Mouse (Mus musculus) midbrain, embryonic 16.5 days (tissue): ENCODE data around the gene Mmp19. TPM values are rescaled to one million over a fixed set of nuclear protein-coding genes. Genes with fewer than 3 reads are reported as not detected.

Experiments used
- ATAC-seq: fragments of 200-750 bp; cut with Nextera tagmentation; 2 replicates; pipeline ENCODE4 v1.8.0; 2017; ENCODE audit warnings: moderate TSS enrichment
- H3K27ac ChIP-seq: fragments of 300-500 bp; sonication (generic); 2 replicates; pipeline ENCODE4 v1.5.1; 2014; ENCODE audit warnings: mild to moderate bottlenecking, low read length, mixed read lengths
- H3K27me3 ChIP-seq: fragments of 300-500 bp; sonication (generic); 2 replicates; pipeline ENCODE4 v1.6.1; 2014; ENCODE audit warnings: low read depth, low read length, mixed read lengths; ENCODE audit not compliant: control insufficient read depth, insufficient read depth
- H3K36me3 ChIP-seq: fragments of 300-500 bp; sonication (generic); 2 replicates; pipeline ENCODE4 v1.6.1; 2014; ENCODE audit warnings: mild to moderate bottlenecking, low read length, moderate library complexity, mixed read lengths; ENCODE audit not compliant: control insufficient read depth, insufficient read depth
- H3K4me1 ChIP-seq: fragments of 300-500 bp; sonication (generic); 2 replicates; pipeline ENCODE4 v1.6.1; 2014; ENCODE audit warnings: mild to moderate bottlenecking, low read length, mixed read lengths; ENCODE audit not compliant: control insufficient read depth, insufficient read depth
- H3K4me2 ChIP-seq: fragments of 300-500 bp; sonication (generic); 2 replicates; pipeline ENCODE4 v1.6.1; 2014; ENCODE audit warnings: mild to moderate bottlenecking, low read length, mixed read lengths
- H3K4me3 ChIP-seq: fragments of 300-500 bp; sonication (generic); 2 replicates; pipeline ENCODE4 v1.5.1; 2014; ENCODE audit warnings: low read depth, mild to moderate bottlenecking, low read length, moderate library complexity, mixed read lengths
- H3K9ac ChIP-seq: fragments of 300-500 bp; sonication (generic); 2 replicates; pipeline ENCODE4 v1.6.1; 2014; ENCODE audit warnings: low read depth, low read length, mixed read lengths
- H3K9me3 ChIP-seq: fragments of 300-500 bp; sonication (generic); replicated peaks from 2 replicates; pipeline ENCODE4 v1.6.1; 2014; ENCODE audit warnings: mild to moderate bottlenecking, low read length, mixed read lengths; ENCODE audit not compliant: control insufficient read depth, poor library complexity, severe bottlenecking
- WGBS: fragments of 180-500 bp; shearing (Covaris S2); extraction: QIAGEN DNeasy Blood & Tissue Kit; methylation state at CpG from one replicate; pipeline ENCODE4 v1.1.7; 2014; 5-methylcytosine and 5-hydroxymethylcytosine counted together
- polyA plus RNA-seq: library from polyadenylated mRNA; unstranded; fragments of >200 nt; fragmentation: Nextera tagmentation; extraction: Ambion mirVana; gene quantifications from 2 replicates; pipeline ENCODE4 v1.2.1, GENCODE M21; 2015

The Mmp19 gene
- polyA plus RNA-seq, 1 experiment from 2014 or later: 0.51 TPM

GRCm38 (mm10) chr10:128794391-128794790 is 3.7 kb downstream of the Mmp19 start:
- 93% methylated on average over 5 of the region's 5 CpGs for WGBS
- Histone ChIP-seq H3K27me3 (no peaks in the 10 kb centered on the region), H3K4me1 (no peaks in the 10 kb centered on the region), H3K4me2 (no peak overlapping the region), H3K9ac (no peak overlapping the region), H3K4me3 (no peak overlapping the region), H3K36me3 (0 out of 2 replicates have a peak, but pooled peaks cover 4% of the 10 kb centered on the region), H3K27ac (no peak overlapping the region), H3K9me3 (no peaks in the 10 kb centered on the region)
- no peak for ATAC-seq

- H3K27ac ChIP-seq: no peak overlapping the region
- no peak overlapping the region for H3K4me2 ChIP-seq
- WGBS: 93% methylated on average over 3 of the region's 3 CpGs
- H3K4me1 ChIP-seq: no peaks in the 10 kb centered on the region
- no peak overlapping the region for H3K9ac ChIP-seq
- peaks cover 6% of the 10 kb centered on the region; the same call in 1 of the 2 replicates for H3K36me3 ChIP-seq
- no peaks in the 10 kb centered on the region for H3K9me3 ChIP-seq
- no peaks in the 10 kb centered on the region for H3K27me3 ChIP-seq
- H3K4me3 ChIP-seq: no peak overlapping the region
- no peak for ATAC-seq
Observed at GRCm38 (mm10) chr10:128795581-128795980, 4.9 kb downstream of the Mmp19 start.

DNA sequence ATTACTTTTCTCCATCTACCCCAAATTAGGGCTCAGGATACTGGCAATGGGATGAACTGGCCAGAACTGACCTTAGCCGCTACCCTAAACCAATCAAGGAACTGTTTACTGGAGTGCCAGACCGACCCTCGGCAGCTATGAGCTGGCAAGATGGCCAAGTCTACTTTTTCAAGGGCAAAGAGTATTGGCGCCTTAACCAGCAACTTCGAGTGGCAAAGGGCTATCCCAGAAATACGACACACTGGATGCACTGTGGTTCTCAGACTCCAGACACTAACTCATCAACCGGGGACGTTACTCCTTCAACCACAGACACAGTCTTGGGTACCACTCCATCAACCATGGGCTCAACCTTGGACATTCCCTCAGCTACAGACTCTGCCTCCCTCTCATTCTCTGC is 8.0 kb downstream of the Mmp19 start:
- Histone ChIP-seq H3K4me2 (no peak overlapping the region), H3K36me3 (peaks cover 9% of the 10 kb centered on the region; the same call in 1 of the 2 replicates), H3K4me1 (peaks cover 12% of the 10 kb centered on the region), H3K9ac (no peak overlapping the region), H3K27ac (no peak overlapping the region), H3K4me3 (no peak overlapping the region), H3K27me3 (no peaks in the 10 kb centered on the region), H3K9me3 (no peaks in the 10 kb centered on the region)
- no peak for ATAC-seq
- 94% methylated on average over 8 of the region's 8 CpGs for WGBS

DNA sequence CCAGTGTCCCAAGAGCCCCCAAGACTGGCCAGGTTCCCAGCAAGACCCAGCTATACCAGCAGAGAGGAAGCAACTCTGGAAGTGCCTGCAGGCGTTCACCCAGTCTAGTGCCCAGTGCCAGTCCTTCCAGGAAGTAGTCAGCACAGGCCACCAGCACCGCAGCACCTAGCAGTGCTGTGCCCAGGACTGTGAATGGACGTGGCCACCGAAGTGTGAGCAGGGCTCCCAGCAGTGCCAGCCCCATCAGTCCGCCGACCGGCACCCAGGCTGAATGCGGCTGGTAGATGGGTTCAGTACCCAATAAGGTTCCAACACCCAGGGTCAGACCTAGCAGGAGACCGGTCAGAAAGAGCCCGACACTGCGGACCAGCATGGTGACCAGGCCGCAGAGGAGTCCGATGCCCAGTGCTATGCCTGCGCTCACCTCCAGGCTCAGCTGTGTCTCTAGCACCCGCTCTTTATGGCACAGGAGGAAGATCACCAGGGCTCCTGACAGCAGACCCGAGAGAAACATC is 11.3 kb downstream of the Mmp19 start:
- no peak overlapping the region for H3K27ac ChIP-seq
- ATAC-seq: no peak
- H3K4me1 ChIP-seq: peaks cover 23% of the 10 kb centered on the region
- no peak overlapping the region for H3K4me2 ChIP-seq
- peaks cover 9% of the 10 kb centered on the region; the same call in 1 of the 2 replicates for H3K36me3 ChIP-seq
- no peaks in the 10 kb centered on the region for H3K9me3 ChIP-seq
- 87% methylated on average over 16 of the region's 16 CpGs for WGBS
- 0 out of 2 replicates have a peak overlapping the region, but pooled peaks have one; percentile 2 for H3K9ac ChIP-seq
- H3K27me3 ChIP-seq: no peaks in the 10 kb centered on the region
- no peak overlapping the region for H3K4me3 ChIP-seq

- H3K36me3 ChIP-seq: peaks cover 9% of the 10 kb centered on the region; the same call in 1 of the 2 replicates
- 66% methylated on average over 4 of the region's 4 CpGs for WGBS
- peak overlapping the region; percentile 88 for H3K9ac ChIP-seq
- H3K27me3 ChIP-seq: no peaks in the 10 kb centered on the region
- H3K4me3 ChIP-seq: peak overlapping the region; percentile 74
- no peak overlapping the region; the same call in 1 of the 2 replicates for H3K27ac ChIP-seq
- no peak for ATAC-seq
- H3K4me1 ChIP-seq: peaks cover 33% of the 10 kb centered on the region
- no peaks in the 10 kb centered on the region for H3K9me3 ChIP-seq
- peak overlapping the region; percentile 59 for H3K4me2 ChIP-seq
Observed at GRCm38 (mm10) chr10:128802956-128803355, 12.2 kb downstream of the Mmp19 start.

GRCm38 (mm10) chr10:128803361-128803760 is 12.7 kb downstream of the Mmp19 start:
- H3K27ac ChIP-seq: peak overlapping the region; percentile 97
- peak overlapping the region; percentile 59 for H3K4me2 ChIP-seq
- H3K4me3 ChIP-seq: peak overlapping the region; percentile 74
- 18% methylated on average over 6 of the region's 6 CpGs for WGBS
- ATAC-seq: no peak
- no peaks in the 10 kb centered on the region for H3K27me3 ChIP-seq
- peaks cover 36% of the 10 kb centered on the region for H3K4me1 ChIP-seq
- H3K36me3 ChIP-seq: peaks cover 5% of the 10 kb centered on the region; the same call in 1 of the 2 replicates
- no peaks in the 10 kb centered on the region for H3K9me3 ChIP-seq
- peak overlapping the region; percentile 88 for H3K9ac ChIP-seq

- H3K4me2 ChIP-seq: peak within 1 kb of the TSS; percentile 59
- H3K9ac ChIP-seq: peak within 1 kb of the TSS; percentile 88
- H3K36me3 ChIP-seq: peaks cover 5% of the 10 kb centered on the region; the same call in 1 of the 2 replicates
- H3K27me3 ChIP-seq: no peaks in the 10 kb centered on the region
- WGBS: 0% methylated on average over 14 of the region's 14 CpGs
- peak within 1 kb of the TSS; percentile 74 for H3K4me3 ChIP-seq
- ATAC-seq: peak; percentile 16
- H3K27ac ChIP-seq: peak within 1 kb of the TSS; percentile 97
- peaks cover 41% of the 10 kb centered on the region for H3K4me1 ChIP-seq
- H3K9me3 ChIP-seq: no peaks in the 10 kb centered on the region
Observed at GRCm38 (mm10) chr10:128803771-128804270, 13.1 kb downstream of the Mmp19 start, which contains the start of gene Dnajc14. TSS of gene Dnajc14 (plus strand) at chr10:128804062.

DNA sequence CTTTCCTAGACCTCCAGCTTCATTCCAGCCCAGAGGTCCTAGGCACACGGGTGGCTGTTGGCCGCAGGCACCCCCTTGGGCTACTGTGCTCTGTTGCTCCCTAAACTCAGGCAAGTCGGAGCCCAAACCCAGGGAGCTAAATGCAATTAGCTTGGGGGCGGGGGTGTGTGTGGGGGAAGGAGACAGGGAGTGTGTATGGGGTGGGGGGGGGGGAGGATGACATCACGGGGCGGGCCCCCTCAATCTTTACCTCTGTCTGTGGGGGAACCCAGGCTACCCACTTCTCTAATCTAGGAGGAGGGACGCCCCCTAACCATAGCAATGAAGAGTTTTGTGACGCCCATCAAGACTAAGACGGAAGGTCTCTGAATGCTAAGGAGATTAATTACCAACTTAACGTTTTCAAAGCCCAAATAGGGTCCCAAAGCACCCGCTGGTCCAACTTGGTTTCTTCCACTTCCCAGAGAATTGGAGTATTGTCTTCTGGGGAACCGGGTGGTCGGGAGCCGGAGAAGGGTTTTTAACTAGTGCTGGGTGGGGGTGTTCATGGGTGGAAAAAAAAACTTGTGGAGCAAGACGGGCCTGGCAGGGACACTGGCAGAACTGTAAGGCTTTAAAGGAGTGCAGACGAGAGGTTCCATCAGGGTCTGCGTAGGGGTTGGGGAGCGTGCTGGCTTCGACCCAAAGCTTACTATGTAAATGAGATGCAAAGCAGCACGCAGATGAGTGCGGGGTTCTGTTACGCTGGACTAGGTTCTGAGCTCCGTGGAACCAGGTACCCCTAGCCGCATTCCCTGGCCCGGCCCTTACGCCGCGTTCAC is 13.8 kb downstream of the Mmp19 start, which contains the start of gene Tmem198b:
Gene Tmem198b (minus strand): TSS at position 100 of the 821 bp plus-strand sequence.
- peak within 1 kb of the TSS; percentile 59 for H3K4me2 ChIP-seq
- H3K4me3 ChIP-seq: peak within 1 kb of the TSS; percentile 74
- peaks cover 5% of the 10 kb centered on the region; the same call in 1 of the 2 replicates for H3K36me3 ChIP-seq
- no peaks in the 10 kb centered on the region for H3K9me3 ChIP-seq
- H3K27ac ChIP-seq: peak within 1 kb of the TSS; percentile 97
- H3K27me3 ChIP-seq: no peaks in the 10 kb centered on the region
- H3K4me1 ChIP-seq: peaks cover 47% of the 10 kb centered on the region
- peak within 1 kb of the TSS; percentile 88 for H3K9ac ChIP-seq
- under 1% methylated on average over 27 of the region's 28 CpGs for WGBS
- peak; percentile 73 for ATAC-seq
